8 mouse cellular contexts compared by ENCODE assay signal in genomic region chr10:127288800-127289572, GRCm38 (mm10). TPM values are rescaled to one million over a fixed set of nuclear protein-coding genes. Genes with fewer than 3 reads are reported as not detected.
A peak's percentile ranks its signal among the peaks of the same experiment; 100 is the strongest.
DNase-seq lines count a peak whose midpoint lies in the region; ATAC-seq and TF ChIP-seq lines count a peak whose summit lies in the region.

Gene Mbd6, minus strand, starts transcription at chr10:127289018.

- H3K27me3 ChIP-seq in CH12.LX (replicated peaks): no peaks in the 10 kb centered on the region
- H3K27me3 ChIP-seq in forebrain, embryonic 12.5 days: no peaks in the 10 kb centered on the region
- no peaks in the 10 kb centered on the region for H3K27me3 ChIP-seq in heart, postnatal 0 days (ENCODE audit: control insufficient read depth, insufficient read depth, low read length)
- no peaks in the 10 kb centered on the region for H3K27me3 ChIP-seq in neural tube, embryonic 15.5 days (replicated peaks)

- peaks cover 20 to 42% of the 10 kb centered on the region in 2 experiments for H3K4me1 ChIP-seq in CH12.LX (ENCODE audit: control insufficient read depth in 1 of 2, insufficient read depth in 2 of 2)
- peaks cover 65% of the 10 kb centered on the region for H3K4me1 ChIP-seq in forebrain, embryonic 12.5 days
- peaks cover 39% of the 10 kb centered on the region for H3K4me1 ChIP-seq in heart, postnatal 0 days (ENCODE audit: control insufficient read depth, insufficient read depth)
- peaks cover 67% of the 10 kb centered on the region for H3K4me1 ChIP-seq in neural tube, embryonic 15.5 days

- peak within 1 kb of the TSS; percentile 63 for H3K9ac ChIP-seq in CH12.LX (ENCODE audit: insufficient read depth, low read depth)
- peak within 1 kb of the TSS; percentile 83 for H3K9ac ChIP-seq in forebrain, embryonic 12.5 days
- H3K9ac ChIP-seq in heart, postnatal 0 days (replicated peaks; ENCODE audit: low read depth, low read length): peak within 1 kb of the TSS; percentile 71
- H3K9ac ChIP-seq in neural tube, embryonic 15.5 days (replicated peaks): peak within 1 kb of the TSS; percentile 75

- peak within 1 kb of the TSS; percentile 75 for H3K4me2 ChIP-seq in CH12.LX (ENCODE audit: insufficient read depth, low read depth, poor library complexity, severe bottlenecking)
- H3K4me2 ChIP-seq in forebrain, embryonic 12.5 days: peak within 1 kb of the TSS; percentile 86
- H3K4me2 ChIP-seq in heart, postnatal 0 days (ENCODE audit: low read depth, low read length): peak within 1 kb of the TSS; percentile 70
- H3K4me2 ChIP-seq in neural tube, embryonic 15.5 days: peak within 1 kb of the TSS; percentile 83

- no peak for TF ChIP-seq CTCF in CH12.LX (conservative IDR thresholded peaks at IDR 0.05 in 1 of 2, IDR thresholded peaks at IDR 0.05 in 1 of 2; ENCODE audit: low read depth in 2 of 2, low read length in 2 of 2)
- TF ChIP-seq CTCF in heart, postnatal 0 days (IDR thresholded peaks at IDR 0.05; ENCODE audit: low read depth): no peak

- WGBS in forebrain, embryonic 12.5 days: 0% methylated on average over 39 of the region's 65 CpGs
- 0% methylated on average over 23 of the region's 65 CpGs for WGBS in heart, postnatal 0 days
- WGBS in neural tube, embryonic 15.5 days: under 1% methylated on average over 53 of the region's 65 CpGs

- H3K4me3 ChIP-seq in CH12.LX (replicated peaks in 1 of 3; ENCODE audit: low read depth in 2 of 3, low read length in 2 of 3, poor library complexity in 1 of 3): peak within 1 kb of the TSS; percentile 74 to 83 (median 75)
- peak within 1 kb of the TSS; percentile 75 for H3K4me3 ChIP-seq in forebrain, embryonic 12.5 days (replicated peaks)
- peak within 1 kb of the TSS; percentile 74 for H3K4me3 ChIP-seq in heart, postnatal 0 days (ENCODE audit: low read depth, low read length)
- peak within 1 kb of the TSS; percentile 65 for H3K4me3 ChIP-seq in neural tube, embryonic 15.5 days (replicated peaks)

- in situ Hi-C loops in CH12.LX (cut with MboI; ENCODE audit: low pct_ligation_motif_present, low pct_unique_long_range_greater_than_20kb, low sequenced_read_pairs): no loop called here

- no peak for TF ChIP-seq RAD21 in CH12.LX (IDR thresholded peaks at IDR 0.05; ENCODE audit: low read depth, low read length)

- TF ChIP-seq POLR2A in CH12.LX (IDR thresholded peaks at IDR 0.05; ENCODE audit: low read depth, low read length): peak; percentile 71; the same call in 1 of the 2 replicates

- dilution Hi-C loops in CH12.LX (cut with MboI; ENCODE audit: extremely low pct_ligation_motif_present, extremely low pct_unique_long_range_greater_than_20kb, low sequenced_read_pairs): no loop called here

- TF ChIP-seq EP300 in CH12.LX (IDR thresholded peaks at IDR 0.05; ENCODE audit: low read length): no peak
- no peak for TF ChIP-seq EP300 in heart, postnatal 0 days (IDR thresholded peaks at IDR 0.05; ENCODE audit: low read depth)

- H3K79me2 ChIP-seq in CH12.LX (replicated peaks; ENCODE audit: control insufficient read depth, extremely low read depth, insufficient read depth, poor library complexity, severe bottlenecking): peaks cover 47% of the 10 kb centered on the region

- no peaks in the 10 kb centered on the region for H3K9me3 ChIP-seq in CH12.LX (replicated peaks; ENCODE audit: low read length)
- H3K9me3 ChIP-seq in forebrain, embryonic 12.5 days: no peaks in the 10 kb centered on the region
- no peaks in the 10 kb centered on the region for H3K9me3 ChIP-seq in heart, postnatal 0 days (replicated peaks; ENCODE audit: control insufficient read depth, low read length)
- no peaks in the 10 kb centered on the region for H3K9me3 ChIP-seq in neural tube, embryonic 15.5 days (replicated peaks)

- ATAC-seq in forebrain, embryonic 12.5 days (ENCODE audit: low FRiP score): peak; percentile 42
- peak; percentile 47 for ATAC-seq in heart, postnatal 0 days (ENCODE audit: insufficient read depth, low read depth)
- peak; percentile 16 for ATAC-seq in neural tube, embryonic 15.5 days (ENCODE audit: low FRiP score)

- H3K36me3 ChIP-seq in CH12.LX (replicated peaks in 1 of 2; ENCODE audit: control insufficient read depth in 1 of 2, insufficient read depth in 1 of 2, low read length in 1 of 2): peaks cover 50 to 60% of the 10 kb centered on the region in 2 experiments
- peaks cover 44% of the 10 kb centered on the region for H3K36me3 ChIP-seq in forebrain, embryonic 12.5 days (replicated peaks)
- peaks cover 39% of the 10 kb centered on the region for H3K36me3 ChIP-seq in heart, postnatal 0 days (replicated peaks; ENCODE audit: control insufficient read depth, insufficient read depth, low read length)
- H3K36me3 ChIP-seq in neural tube, embryonic 15.5 days: peaks cover 26% of the 10 kb centered on the region

- DNase-seq in CH12.LX (ENCODE audit: extremely low read depth): peak; percentile 94
- DNase-seq in c-Kit-positive CD71-positive TER-119-negative erythroid progenitor cells, embryonic 14.5 days (ENCODE audit: low read depth): peak; percentile 77
- DNase-seq in heart, postnatal 0 days (ENCODE audit: low spot score): peak; percentile 89
- DNase-seq in kidney, postnatal 4 days: peak; percentile 90 to 95
- DNase-seq in lung, adult 18-20 months: peak; percentile 94 to 96
- peak; percentile 88 for DNase-seq in testis, postnatal 14 days (ENCODE audit: low spot score)

- H3K27ac ChIP-seq in CH12.LX (ENCODE audit: insufficient read depth, low read depth): peak within 1 kb of the TSS; percentile 99
- H3K27ac ChIP-seq in forebrain, embryonic 12.5 days: peak within 1 kb of the TSS; percentile 98
- H3K27ac ChIP-seq in heart, postnatal 0 days (ENCODE audit: low read depth): peak within 1 kb of the TSS; percentile 99
- peak within 1 kb of the TSS; percentile 98 for H3K27ac ChIP-seq in neural tube, embryonic 15.5 days (replicated peaks)

TF ChIP-seq in CH12.LX, 34 proteins besides CTCF, POLR2A, EP300 and RAD21 (continues in another document):
- peak; percentile 67; the same call in 1 of the 2 replicates for TF ChIP-seq MXI1 (IDR thresholded peaks at IDR 0.05; ENCODE audit: low read depth, low read length)
- peak; percentile 95 for TF ChIP-seq BHLHE40 (IDR thresholded peaks at IDR 0.05; ENCODE audit: low read depth, low read length)
- no peak for TF ChIP-seq RCOR1 (conservative IDR thresholded peaks at IDR 0.05; ENCODE audit: low read depth, low read length)
- TF ChIP-seq HCFC1 (IDR thresholded peaks at IDR 0.05; ENCODE audit: low read depth, low read length): peak; percentile 54
- TF ChIP-seq ETS1 (conservative IDR thresholded peaks at IDR 0.05; ENCODE audit: low read depth, low read length): peak; percentile 83
- peak; percentile 81 for TF ChIP-seq CHD2 (IDR thresholded peaks at IDR 0.05; ENCODE audit: low read length)
- 0 out of 2 replicates have a peak, but pooled peaks have one; percentile 20 for TF ChIP-seq ZMIZ1 (IDR thresholded peaks at IDR 0.05; ENCODE audit: low read depth, low read length)
- TF ChIP-seq JUND (conservative IDR thresholded peaks at IDR 0.05; ENCODE audit: low read depth, low read length): no peak
- TF ChIP-seq TCF12 (IDR thresholded peaks at IDR 0.05; ENCODE audit: low read depth, low read length): peak; percentile 77; the same call in 1 of the 2 replicates
- no peak for TF ChIP-seq ZKSCAN1 (IDR thresholded peaks at IDR 0.05; ENCODE audit: borderline replicate concordance, low read depth, low read length)
- TF ChIP-seq ELF1 (IDR thresholded peaks at IDR 0.05; ENCODE audit: low read depth, low read length): peak; percentile 67
- TF ChIP-seq MAX (IDR thresholded peaks at IDR 0.05; ENCODE audit: low read length): no peak; the same call in 1 of the 2 replicates
- peak; percentile 84 for TF ChIP-seq NRF1 (IDR thresholded peaks at IDR 0.05; ENCODE audit: low read depth, low read length)
- TF ChIP-seq MYC (IDR thresholded peaks at IDR 0.05; ENCODE audit: low read depth, low read length): peak; percentile 76; the same call in 1 of the 2 replicates
- TF ChIP-seq NELFE (IDR thresholded peaks at IDR 0.05; ENCODE audit: low read depth, low read length): peak; percentile 60; the same call in 1 of the 2 replicates
- TF ChIP-seq MEF2A (IDR thresholded peaks at IDR 0.05; ENCODE audit: borderline replicate concordance, low read depth, low read length): 0 out of 2 replicates have a peak, but pooled peaks have one; percentile 54
- TF ChIP-seq ZC3H11A (IDR thresholded peaks at IDR 0.05; ENCODE audit: low read depth, low read length): no peak
- no peak for TF ChIP-seq MAFK (IDR thresholded peaks at IDR 0.05; ENCODE audit: insufficient replicate concordance, low read length)
- TF ChIP-seq MAZ (IDR thresholded peaks at IDR 0.05; ENCODE audit: low read depth, low read length): peak; percentile 96
- no peak for TF ChIP-seq SMC3 (IDR thresholded peaks at IDR 0.05; ENCODE audit: low read depth, low read length)
- TF ChIP-seq KAT2A (IDR thresholded peaks at IDR 0.05; ENCODE audit: insufficient replicate concordance, low read length): no peak
- TF ChIP-seq POLR2AphosphoS2 (IDR thresholded peaks at IDR 0.05; ENCODE audit: low read depth, low read length): no peak
- TF ChIP-seq E2F4 (IDR thresholded peaks at IDR 0.05; ENCODE audit: insufficient replicate concordance, low read depth, low read length): no peak
- peak; percentile 98 for TF ChIP-seq CHD1 (IDR thresholded peaks at IDR 0.05; ENCODE audit: low read depth, low read length)
- 0 out of 2 replicates have a peak, but pooled peaks have one; percentile 65 for TF ChIP-seq TBP (conservative IDR thresholded peaks at IDR 0.05; ENCODE audit: low read depth, low read length)
- no peak for TF ChIP-seq GABPA (IDR thresholded peaks at IDR 0.05; ENCODE audit: insufficient replicate concordance, low read depth, low read length)
- no peak for TF ChIP-seq JUN (IDR thresholded peaks at IDR 0.05; ENCODE audit: insufficient read depth, low read depth, low read length)
- TF ChIP-seq UBTF (IDR thresholded peaks at IDR 0.05; ENCODE audit: low read depth, low read length): no peak
- TF ChIP-seq IRF4 (IDR thresholded peaks at IDR 0.05; ENCODE audit: low read depth, low read length): peak; percentile 48; the same call in 1 of the 2 replicates
- TF ChIP-seq PAX5 (IDR thresholded peaks at IDR 0.05; ENCODE audit: low read length): no peak
- TF ChIP-seq SIN3A (IDR thresholded peaks at IDR 0.05; ENCODE audit: low read length): peak; percentile 98

RNA-seq across cellular contexts. Expression of gene Mbd6, which starts in this region (rescaled TPM):
- total RNA-seq in CH12.LX (2012; rRNA removed) (2.7 and 3.3 TPM in 2 replicates), CH12.LX (2014; rRNA removed) (0.51 and 0.74 TPM in 2 replicates)
- 16.5 and 17.7 TPM in 2 replicates for polyA plus RNA-seq in CH12.LX (2012; ENCODE audit: insufficient read length, low read depth)
- polyA plus RNA-seq in forebrain, embryonic 12.5 days (2016; fragmentation: Nextera tagmentation; extraction: Ambion mirVana): 18.4 and 21.2 TPM in 2 replicates
- total RNA-seq in heart, postnatal 0 days (2014; rRNA removed; ENCODE audit: low replicate concordance): 8.3 and 8.7 TPM in 2 replicates
- polyA plus RNA-seq in heart, postnatal 0 days (2015; fragmentation: Nextera tagmentation; extraction: Ambion mirVana): 6.5 and 6.9 TPM in 2 replicates
- 16.4 and 18.3 TPM in 2 replicates for polyA plus RNA-seq in neural tube, embryonic 15.5 days (2015; fragmentation: Nextera tagmentation; extraction: Ambion mirVana)

Comparison
In these comparisons a context has a peak if more than half of its experiments do, and no peak if none do; other contexts are left out.
1. Peak in every context shown above with its lines: DNase-seq, ATAC-seq, H3K4me3 ChIP-seq and H3K27ac ChIP-seq.